Mouse (Mus musculus) left cerebral cortex, postnatal 25 days (tissue): ENCODE measurements around the gene Ccp110. TPM values are rescaled to one million over a fixed set of nuclear protein-coding genes. Genes with fewer than 3 reads are reported as not detected.

Source experiments
- DNase-seq, 2 experiments: peaks; one replicate each; pipeline ENCODE4 v3.0.0; 2022; ENCODE audit warnings: low spot score in 2 of 2, mixed read lengths in 1 of 2
- intact Hi-C: fragments of 180-260 bp; cut with DNase I; formaldehyde crosslinking; loops from one replicate; pipeline ENCODE4 v1.15.1; 2025
- total RNA-seq, 2 experiments: library from RNA; stranded (reverse); gene quantifications; 2 replicates each; pipeline ENCODE4 v1.2.3; 2021

Gene Ccp110
- total RNA-seq, 2 experiments from 2014 or later: 44.5 to 47.7 TPM

GRCm38 (mm10) chr7:118764725-118765124, 52.4 kb downstream of the Ccp110 start:
- intact Hi-C loops: loop anchor here (5.0 to 10.0 kb wide), 3 partner anchors 53 to 750 kb away; partner anchors contain the start of gene Acsm5

GRCm38 (mm10) chr7:118765604-118766003, 53.3 kb downstream of the Ccp110 start:
- DNase-seq: no peak
- intact Hi-C loops: loop anchor here (1.0 to 10.0 kb wide), 4 partner anchors 52 to 749 kb away; partner anchors contain the start of gene Acsm5

More at GRCm38 (mm10) chr7:118764725-118765124, 52.4 kb downstream of the Ccp110 start:
- no peak for DNase-seq

- peak; percentile 65 to 80 for DNase-seq
- intact Hi-C loops: loop anchor here (1.0 to 10.0 kb wide), 4 partner anchors 51 to 749 kb away; partner anchors contain the start of gene Acsm5
Observed at GRCm38 (mm10) chr7:118766119-118766833, 53.9 kb downstream of the Ccp110 start.

GRCm38 (mm10) chr7:118766834-118767224, 54.5 kb downstream of the Ccp110 start:
- intact Hi-C loops: loop anchor here (1.0 to 10.0 kb wide), 4 partner anchors 50 to 748 kb away; partner anchors contain the start of gene Acsm5
- DNase-seq: no peak

GRCm38 (mm10) chr7:118769208-118769607, 56.9 kb downstream of the Ccp110 start:
- intact Hi-C loops: loop anchor here (5.0 to 10.0 kb wide), 3 partner anchors 48 to 746 kb away; partner anchors contain the start of gene Acsm5

GRCm38 (mm10) chr7:118769655-118770054, 57.3 kb downstream of the Ccp110 start:
- intact Hi-C loops: loop anchor here (5.0 to 10.0 kb wide), 3 partner anchors 48 to 745 kb away; partner anchors contain the start of gene Acsm5
- DNase-seq: peak in 1 of 2 experiments; percentile 18

More at GRCm38 (mm10) chr7:118769208-118769607, 56.9 kb downstream of the Ccp110 start:
- no peak for DNase-seq

GRCm38 (mm10) chr7:118773027-118773426, 60.7 kb downstream of the Ccp110 start:
- no peak for DNase-seq
- intact Hi-C loops: no loop called here

GRCm38 (mm10) chr7:118775991-118776390, 63.6 kb downstream of the Ccp110 start:
- intact Hi-C loops: no loop called here

GRCm38 (mm10) chr7:118776491-118776890, 64.1 kb downstream of the Ccp110 start:
- DNase-seq: no peak
- intact Hi-C loops: no loop called here

More at GRCm38 (mm10) chr7:118775991-118776390, 63.6 kb downstream of the Ccp110 start:
- DNase-seq: no peak

- intact Hi-C loops: no loop called here
- DNase-seq: peak; percentile 28 to 46
Observed at GRCm38 (mm10) chr7:118777598-118778394, 65.4 kb downstream of the Ccp110 start.

- intact Hi-C loops: no loop called here
- DNase-seq: no peak
Observed at GRCm38 (mm10) chr7:118778561-118778960, 66.2 kb downstream of the Ccp110 start.

- DNase-seq: peak; percentile 27 to 77
- intact Hi-C loops: loop anchor here (1.0 to 2.0 kb wide), 2 partner anchors 25 to 207 kb away; no protein-coding TSS in a partner anchor
Observed at GRCm38 (mm10) chr7:118783305-118784001, 71.1 kb downstream of the Ccp110 start.

- intact Hi-C loops: no loop called here
- DNase-seq: no peak
Observed at GRCm38 (mm10) chr7:118786091-118786490, 73.7 kb downstream of the Ccp110 start.

Other genes with a start within 250 kb of the Ccp110 start
- 1 to 10 TPM; 3.3 to 3.4 TPM for gene Itpripl2, start 220.6 kb upstream of the Ccp110 start, total RNA-seq
- gene Coq7, start 179.2 kb upstream of the Ccp110 start, total RNA-seq: 10 to 100 TPM; 33.4 to 37.1 TPM
- 10 to 100 TPM; 13.3 to 21.4 TPM for gene Tmc7, start 127.8 kb upstream of the Ccp110 start, total RNA-seq
- gene Tmc5, start 115.3 kb upstream of the Ccp110 start, total RNA-seq: under 1 TPM; 0.27 to 0.37 TPM
- gene Gde1, start 6.8 kb upstream of the Ccp110 start, total RNA-seq: 100 to 1,000 TPM; 288 TPM
- gene Vps35l, start 27.7 kb downstream of the Ccp110 start, total RNA-seq: 10 to 100 TPM; 51.2 to 58.2 TPM
- gene Iqck, start 143.2 kb downstream of the Ccp110 start, total RNA-seq: 1 to 10 TPM; 3.1 to 3.5 TPM
- gene Knop1, start 143.7 kb downstream of the Ccp110 start, total RNA-seq: 10 to 100 TPM; 26.6 to 27.5 TPM